Mouse (Mus musculus) G1E-ER4 (cell line): Measurements from ENCODE around the gene Arih2. TPM values are rescaled to one million over a fixed set of nuclear protein-coding genes. Genes with fewer than 3 reads are reported as not detected.

Source experiments
- GATA1 ChIP-seq: IDR thresholded peaks from one replicate; pipeline ENCODE4 v1.8.0; 2012; ENCODE audit warnings: low read length, inconsistent platforms
- polyA plus RNA-seq: library from polyadenylated mRNA; stranded (reverse); fragments of >175 nt; gene quantifications from 2 replicates; pipeline ENCODE4 v1.2.3, GENCODE M21; 2012

The Arih2 gene
- polyA plus RNA-seq, 1 experiment: 161 TPM

DNA sequence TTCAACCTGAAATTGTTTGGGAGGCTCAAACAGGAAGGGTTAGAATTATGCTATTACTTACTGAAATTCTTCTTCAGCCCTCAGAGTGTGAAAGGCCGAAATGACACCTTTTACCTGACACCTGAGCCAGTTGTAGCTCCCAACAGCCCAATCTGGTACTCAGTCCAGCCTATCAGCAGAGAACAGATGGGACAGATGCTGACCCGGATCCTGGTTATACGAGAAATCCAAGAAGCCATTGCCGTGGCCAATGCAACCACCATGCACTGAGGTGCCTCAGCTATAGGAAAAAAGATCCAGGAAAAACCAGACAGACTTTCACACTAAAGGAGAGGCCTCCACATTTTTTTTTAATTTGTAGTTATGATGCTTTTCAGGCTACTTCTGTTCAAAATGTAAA lies 90.0 kb downstream of the Arih2 start:
- no peak for TF ChIP-seq GATA1

Other genes starting within 250 kb of the Arih2 start
- gene Ccdc36, start 220.9 kb downstream of the Arih2 start, polyA plus RNA-seq: not detected in 2 replicates
- not detected in 2 replicates for gene BC048562, start 212.9 kb downstream of the Arih2 start, polyA plus RNA-seq
- gene Ccdc71, start 188.9 kb downstream of the Arih2 start, polyA plus RNA-seq: 26.4 and 34.2 TPM in 2 replicates
- gene Klhdc8b, start 187.8 kb downstream of the Arih2 start, polyA plus RNA-seq: 195 and 224 TPM in 2 replicates
- 0.05 and 0.25 TPM in 2 replicates for gene Lamb2, start 169.7 kb downstream of the Arih2 start, polyA plus RNA-seq
- gene Usp19, start 158.8 kb downstream of the Arih2 start, polyA plus RNA-seq: 101 and 102 TPM in 2 replicates
- 35.0 and 132 TPM in 2 replicates for gene Qars, start 141.7 kb downstream of the Arih2 start, polyA plus RNA-seq
- 87.8 and 118 TPM in 2 replicates for gene Qrich1, start 132.6 kb downstream of the Arih2 start, polyA plus RNA-seq
- 146 and 164 TPM in 2 replicates for gene Impdh2, start 89.1 kb downstream of the Arih2 start, polyA plus RNA-seq
- 17.2 and 26.6 TPM in 2 replicates for gene Ndufaf3, start 82.0 kb downstream of the Arih2 start, polyA plus RNA-seq
- gene Dalrd3, start 79.5 kb downstream of the Arih2 start, polyA plus RNA-seq: 76.1 and 91.0 TPM in 2 replicates
- 14.2 and 27.4 TPM in 2 replicates for gene Wdr6, start 70.6 kb downstream of the Arih2 start, polyA plus RNA-seq
- gene P4htm, start 51.7 kb downstream of the Arih2 start, polyA plus RNA-seq: 6.3 and 8.0 TPM in 2 replicates
- 5.0 and 6.0 TPM in 2 replicates for gene Slc25a20, start 12.7 kb upstream of the Arih2 start, polyA plus RNA-seq
- gene Prkar2a, start 39.9 kb upstream of the Arih2 start, polyA plus RNA-seq: 0.02 TPM in 1 of 2 replicates, not detected in the other
- gene Ip6k2, start 134.4 kb upstream of the Arih2 start, polyA plus RNA-seq: 31.0 and 32.1 TPM in 2 replicates
- 9.7 and 11.5 TPM in 2 replicates for gene Nckipsd, start 159.0 kb upstream of the Arih2 start, polyA plus RNA-seq
- gene Celsr3, start 176.9 kb upstream of the Arih2 start, polyA plus RNA-seq: 0.05 TPM in 1 of 2 replicates, not detected in the other
- gene Slc26a6, start 203.9 kb upstream of the Arih2 start, polyA plus RNA-seq: 2.7 and 3.6 TPM in 2 replicates